Mouse (Mus musculus) gastrocnemius, postnatal 4 days (tissue): ENCODE results near the gene Phb. TPM values are rescaled to one million over a fixed set of nuclear protein-coding genes. Genes with fewer than 3 reads are reported as not detected.
A peak's percentile ranks its signal among the peaks of the same experiment; 100 is the strongest.

ENCODE experiments used
- DNase-seq, 2 experiments: peaks; one replicate each; pipeline ENCODE4 v3.0.0; 2021 to 2022; ENCODE audit warnings: low spot score in 2 of 2, mixed read lengths in 2 of 2
- total RNA-seq, 2 experiments: library from RNA; stranded (reverse); gene quantifications; 2 replicates each; pipeline ENCODE4 v1.2.3; 2021

Phb gene
- total RNA-seq, 2 experiments from 2014 or later = 144 to 147 TPM

DNA sequence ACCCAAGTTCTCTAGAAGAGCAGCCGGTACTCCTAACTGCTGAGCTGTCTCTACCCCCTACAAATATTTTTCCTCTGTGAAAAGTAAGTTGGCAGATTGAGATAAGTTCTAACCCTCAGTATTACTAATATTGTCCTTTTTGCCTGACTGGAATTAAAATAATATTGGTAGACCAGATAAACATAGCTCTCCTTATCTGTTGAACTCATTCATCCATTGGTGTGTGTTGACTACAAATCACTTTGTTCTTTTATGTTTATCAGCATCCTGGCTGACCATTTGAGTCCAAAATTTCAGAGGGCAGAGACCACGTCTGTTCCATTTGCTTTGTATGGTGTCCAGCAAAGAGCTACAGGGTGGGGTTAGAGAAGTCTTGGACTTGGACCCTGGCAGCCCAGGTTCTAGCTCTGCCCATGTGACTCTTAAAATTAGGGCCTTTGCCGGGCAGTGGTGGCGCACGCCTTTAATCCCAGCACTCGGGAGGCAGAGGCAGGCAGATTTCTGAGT, 42.8 kb downstream of the Phb start:
- no peak for DNase-seq

DNA sequence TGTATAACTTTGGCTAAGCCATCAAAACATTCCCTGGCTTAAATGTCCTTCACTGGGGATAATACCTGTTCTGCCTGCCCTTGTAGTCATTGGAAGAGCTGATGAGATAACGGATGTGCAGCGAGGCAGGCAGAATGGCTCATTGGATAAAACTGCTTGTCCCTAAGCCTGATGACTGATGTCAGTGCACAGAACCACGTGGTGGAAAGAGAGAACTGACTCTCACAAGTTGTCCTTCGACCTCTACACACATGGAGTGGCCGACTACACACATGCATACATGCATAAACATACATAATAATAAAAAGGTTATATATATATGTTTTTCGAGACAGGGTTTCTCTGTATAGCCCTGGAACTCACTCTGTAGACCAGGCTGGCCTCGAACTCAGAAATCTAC, 43.7 kb downstream of the Phb start:
- DNase-seq = no peak

GRCm38 (mm10) chr11:95712085-95712562, 45.4 kb downstream of the Phb start:
- DNase-seq = no peak

GRCm38 (mm10) chr11:95712563-95713224, 45.9 kb downstream of the Phb start, which contains the start of gene Zfp652:
Gene Zfp652 (plus strand): TSS chr11:95712673.
- DNase-seq = peak; percentile 64 to 74

DNA sequence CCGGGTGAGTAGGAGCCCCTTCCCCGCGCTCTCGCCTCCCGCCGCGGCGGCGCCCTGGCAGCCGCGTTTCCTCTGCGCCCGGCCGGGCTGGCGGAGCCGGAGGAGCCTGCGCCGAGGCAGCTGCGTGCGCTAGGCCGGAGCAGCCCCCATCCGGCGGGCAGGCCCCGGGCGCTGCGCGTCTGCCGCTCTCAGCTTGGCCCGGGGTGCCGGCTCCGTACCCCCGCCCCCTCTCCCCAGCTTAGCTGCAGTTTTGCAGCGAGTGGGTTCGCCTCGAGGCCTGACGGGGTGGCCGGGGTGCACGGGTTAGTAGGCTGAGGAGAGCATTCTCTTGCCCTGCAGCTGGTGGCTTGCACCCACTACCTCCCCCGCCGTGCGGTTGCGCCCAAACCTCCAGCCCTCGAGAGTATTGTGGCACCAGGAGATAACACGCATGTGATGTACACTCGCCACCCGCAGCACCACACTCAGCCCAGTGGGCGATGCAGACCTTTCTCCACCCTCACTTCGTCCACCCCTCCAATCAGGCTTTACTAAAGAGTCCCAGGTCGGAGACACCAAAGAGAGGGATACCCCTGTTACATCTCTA, 46.6 kb downstream of the Phb start:
- DNase-seq = peak; percentile 30 to 59

- no peak for DNase-seq
Observed at GRCm38 (mm10) chr11:95713811-95714241, 47.1 kb downstream of the Phb start.

GRCm38 (mm10) chr11:95714411-95714810, 47.7 kb downstream of the Phb start:
- DNase-seq = no peak

GRCm38 (mm10) chr11:95716136-95716535, 49.4 kb downstream of the Phb start:
- no peak for DNase-seq

GRCm38 (mm10) chr11:95719356-95719755, 52.6 kb downstream of the Phb start:
- no peak for DNase-seq

DNA sequence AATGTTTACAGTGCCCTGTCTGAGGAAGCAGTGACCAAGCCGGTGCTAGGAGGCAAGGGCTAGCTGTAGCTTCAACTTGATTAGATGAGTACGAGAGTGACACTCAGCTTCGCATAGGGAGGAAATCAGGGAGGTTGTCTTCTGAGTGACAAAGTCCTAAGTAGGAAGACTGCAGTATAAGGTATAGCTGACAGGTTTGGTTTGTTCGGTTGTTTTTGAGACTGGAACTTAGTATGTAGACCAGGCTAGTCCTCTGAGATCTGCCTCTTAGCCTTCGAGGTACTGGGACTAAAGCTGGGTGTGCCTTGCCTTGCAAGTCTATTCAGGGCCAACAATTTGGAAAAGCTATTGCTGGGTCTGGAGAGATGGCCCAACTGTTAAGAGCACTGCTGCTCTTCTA, 56.5 kb downstream of the Phb start, which contains the start of gene B130006D01Rik:
Gene B130006D01Rik, plus strand, starts transcription at position 301 of the 400 bp plus-strand sequence.
- no peak for DNase-seq

DNA sequence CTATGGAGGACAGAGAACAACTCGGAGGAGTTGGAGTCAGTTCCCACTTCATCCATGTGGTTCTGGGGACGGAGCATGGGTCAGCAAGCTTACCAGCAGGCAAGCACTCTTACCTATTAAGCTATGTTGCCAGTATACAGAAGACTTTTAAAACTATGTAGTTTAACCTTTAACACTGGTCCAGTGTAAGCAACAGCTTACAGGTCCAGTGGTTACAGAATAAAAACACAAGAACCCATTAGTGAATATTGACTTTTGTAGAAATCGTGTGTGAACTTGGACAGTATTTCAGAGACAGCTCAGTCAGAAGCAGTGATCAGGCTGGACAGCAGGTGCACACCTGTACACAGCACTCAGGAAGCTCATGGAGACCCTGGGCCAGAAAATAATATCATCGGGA, 57.7 kb downstream of the Phb start:
- no peak for DNase-seq

GRCm38 (mm10) chr11:95726156-95726555, 59.4 kb downstream of the Phb start:
- DNase-seq = no peak

DNA sequence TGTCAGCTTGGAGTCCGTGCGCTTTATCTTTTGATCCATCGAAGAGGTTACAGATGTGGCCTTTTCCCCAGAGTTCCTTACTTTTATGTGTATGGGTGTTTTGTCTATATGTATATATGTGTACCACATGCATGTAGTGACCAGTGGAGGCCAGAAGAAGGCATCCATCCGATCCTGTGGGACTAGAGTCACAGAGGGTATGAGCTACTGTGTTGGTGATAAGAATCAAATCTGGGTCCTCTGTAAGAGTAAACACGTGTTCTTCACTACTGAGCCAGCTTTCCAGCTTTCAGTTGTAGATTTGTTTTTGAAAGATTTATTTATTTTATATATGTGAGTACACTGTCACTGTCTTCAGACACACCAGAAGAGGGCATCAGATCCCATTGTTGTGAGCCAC, 61.2 kb downstream of the Phb start:
- no peak for DNase-seq

DNA sequence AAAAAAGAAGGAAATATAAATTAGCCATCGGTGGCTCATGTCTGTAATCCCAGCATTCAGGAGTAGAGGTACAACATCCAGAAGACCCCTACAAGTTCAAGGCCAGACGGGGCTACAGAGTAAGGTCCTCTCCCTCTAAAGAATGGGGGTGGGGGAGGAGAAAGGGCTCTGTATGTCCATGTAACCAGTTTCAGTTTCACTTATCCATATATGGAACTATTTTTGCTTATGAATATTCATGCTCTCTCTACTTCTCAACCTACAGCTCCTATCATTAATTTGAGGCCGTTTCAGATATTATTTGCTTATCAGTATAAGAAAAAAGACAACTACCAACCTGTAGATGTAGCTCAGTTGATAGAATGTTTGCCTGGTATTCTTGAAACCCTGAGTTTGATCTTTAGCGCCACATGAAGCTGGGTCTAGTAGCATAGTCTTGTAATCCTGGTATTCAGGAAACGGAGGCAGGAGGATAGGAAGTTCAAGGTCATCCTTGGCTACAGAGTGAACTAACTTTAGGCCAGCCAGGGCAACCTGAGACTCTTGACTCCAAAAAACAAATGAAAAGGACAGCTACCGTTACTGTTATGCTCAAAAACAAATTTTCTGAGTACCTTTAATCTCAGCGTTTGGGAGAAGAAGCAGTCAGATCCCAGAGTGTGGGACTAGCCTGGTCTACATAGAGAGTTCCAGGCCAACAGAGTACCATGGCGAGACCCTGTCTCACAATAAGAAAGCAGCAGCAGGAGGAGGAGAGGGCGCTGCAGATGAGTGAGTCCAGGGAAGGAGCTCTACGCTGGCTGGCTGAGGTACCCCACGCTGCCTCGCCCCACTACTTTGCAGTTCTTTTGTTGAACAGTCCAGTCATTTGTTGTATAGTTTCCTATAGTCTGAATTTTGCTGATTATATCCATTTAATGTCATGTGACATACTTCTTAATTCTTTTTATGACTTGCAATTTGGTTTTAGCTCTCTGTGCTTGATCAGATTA, 62.5 kb downstream of the Phb start:
- no peak for DNase-seq

Other genes with a start within 250 kb of the Phb start
- 1 to 10 TPM; 1.3 to 1.8 TPM for gene Nxph3, start 152.4 kb upstream of the Phb start, total RNA-seq
- 10 to 100 TPM; 24.2 to 25.0 TPM for gene Ngfr, start 79.2 kb upstream of the Phb start, total RNA-seq
- 10 to 100 TPM; 49.2 to 53.4 TPM for gene Zfp652, start 45.7 kb downstream of the Phb start, total RNA-seq
- gene B130006D01Rik, start 56.6 kb downstream of the Phb start, total RNA-seq = 1 to 10 TPM in 1 of 2 experiments, under 1 TPM in 1; 0.83 to 1.1 TPM
- 10 to 100 TPM; 82.5 to 91.1 TPM for gene Phospho1, start 157.5 kb downstream of the Phb start, total RNA-seq
- 10 to 100 TPM; 12.0 to 12.9 TPM for gene Gngt2, start 170.3 kb downstream of the Phb start, total RNA-seq
- 1 to 10 TPM; 7.6 to 8.5 TPM for gene Abi3, start 175.5 kb downstream of the Phb start, total RNA-seq
- gene B4galnt2, start 247.9 kb downstream of the Phb start, total RNA-seq = not detected